Mouse (Mus musculus) C2C12 (cell line): ENCODE results near the gene Dck. TPM values are rescaled to one million over a fixed set of nuclear protein-coding genes. Genes with fewer than 3 reads are reported as not detected.

Experiments
- H3K27me3 ChIP-seq: one replicate; pipeline ENCODE4 v1.6.1; 2011; ENCODE audit not compliant: control insufficient read depth, insufficient read depth, insufficient read length
- H3K36me3 ChIP-seq: one replicate; pipeline ENCODE4 v1.6.1; 2011; ENCODE audit not compliant: control insufficient read depth, insufficient read depth
- H3K4me3 ChIP-seq: one replicate; pipeline ENCODE4 v1.5.1; 2011; ENCODE audit warnings: mild to moderate bottlenecking, control low read depth; ENCODE audit not compliant: poor library complexity, insufficient read depth, severe bottlenecking
- H3K79me2 ChIP-seq: one replicate; pipeline ENCODE4 v1.6.1; 2011; ENCODE audit not compliant: control insufficient read depth, insufficient read depth
- H3K79me3 ChIP-seq: one replicate; pipeline ENCODE4 v1.6.1; 2011; ENCODE audit warnings: low read depth, control low read depth
- H3ac ChIP-seq: one replicate; pipeline ENCODE3; 2011; ENCODE audit warnings: low read depth; ENCODE audit not compliant: control insufficient read depth, insufficient read length
- CEBPB ChIP-seq: IDR thresholded peaks from one replicate; pipeline ENCODE4 v1.6.1; 2011; ENCODE audit warnings: low read depth, mild to moderate bottlenecking, control low read depth, moderate library complexity
- CTCF ChIP-seq: IDR thresholded peaks from one replicate; pipeline ENCODE4 v1.5.1; 2011; ENCODE audit not compliant: control insufficient read depth, insufficient read depth, insufficient read length
- FOSL1 ChIP-seq: IDR thresholded peaks from one replicate; pipeline ENCODE4 v1.8.0; 2011; ENCODE audit warnings: mild to moderate bottlenecking, low read length; ENCODE audit not compliant: poor library complexity, insufficient read depth, severe bottlenecking
- MAX ChIP-seq: IDR thresholded peaks from one replicate; pipeline ENCODE4 v1.6.1; 2011; ENCODE audit warnings: mild to moderate bottlenecking, control low read depth
- MYOD1 ChIP-seq: IDR thresholded peaks from one replicate; pipeline ENCODE4 v1.6.1; 2011; ENCODE audit warnings: low read depth; ENCODE audit not compliant: control insufficient read depth, insufficient read length
- MYOG ChIP-seq: IDR thresholded peaks from one replicate; pipeline ENCODE4 v1.6.1; 2011; ENCODE audit not compliant: control insufficient read depth, insufficient read length; ENCODE audit errors: extremely low read depth
- USF1 ChIP-seq: IDR thresholded peaks from one replicate; pipeline ENCODE4 v1.6.1; 2011; ENCODE audit warnings: low read depth, mild to moderate bottlenecking, control low read depth, moderate library complexity
- polyA plus RNA-seq: library from polyadenylated mRNA; unstranded; fragments of >200 nt; fragmentation: generic; extraction: Trizol; gene quantifications from one replicate; pipeline ENCODE4 v1.2.1, GENCODE M21; 2012; ENCODE audit warnings: missing spikeins

The Dck gene
- polyA plus RNA-seq, 1 experiment = 14.1 TPM

GRCm38 (mm10) chr5:88795910-88796584 lies 31.3 kb downstream of the Dck start:
- Histone ChIP-seq H3K36me3 (no peaks in the 10 kb centered on the region), H3K4me3 (no peak overlapping the region), H3K79me2 (no peaks in the 10 kb centered on the region), H3ac (no peak overlapping the region), H3K79me3 (no peaks in the 10 kb centered on the region), H3K27me3 (peaks cover 7% of the 10 kb centered on the region)
- no peak for TF ChIP-seq MAX
- TF ChIP-seq MYOG = no peak
- no peak for TF ChIP-seq CEBPB
- TF ChIP-seq FOSL1 = no peak
- no peak for TF ChIP-seq USF1
- TF ChIP-seq CTCF = no peak
- TF ChIP-seq MYOD1 = no peak

- no peak overlapping the region for H3ac ChIP-seq
- no peak overlapping the region for H3K4me3 ChIP-seq
- no peaks in the 10 kb centered on the region for H3K79me2 ChIP-seq
- H3K79me3 ChIP-seq = no peaks in the 10 kb centered on the region
- TF ChIP-seq MYOG (no peak), FOSL1 (no peak), USF1 (no peak), MYOD1 (no peak), MAX (no peak), CTCF (no peak)
- peaks cover 7% of the 10 kb centered on the region for H3K27me3 ChIP-seq
- no peaks in the 10 kb centered on the region for H3K36me3 ChIP-seq
These were observed 31.8 kb downstream of the Dck start for GRCm38 (mm10) chr5:88796588-88796987.

GRCm38 (mm10) chr5:88797121-88797520 lies 32.3 kb downstream of the Dck start:
- Histone ChIP-seq H3K4me3 (no peak overlapping the region), H3ac (no peak overlapping the region), H3K27me3 (peaks cover 7% of the 10 kb centered on the region), H3K79me3 (no peaks in the 10 kb centered on the region), H3K79me2 (no peaks in the 10 kb centered on the region), H3K36me3 (no peaks in the 10 kb centered on the region)
- no peak for TF ChIP-seq MYOG
- TF ChIP-seq MYOD1 = no peak
- no peak for TF ChIP-seq CEBPB
- no peak for TF ChIP-seq MAX
- TF ChIP-seq USF1 = no peak
- no peak for TF ChIP-seq FOSL1
- no peak for TF ChIP-seq CTCF

- Histone ChIP-seq H3ac (no peak overlapping the region), H3K79me3 (no peaks in the 10 kb centered on the region), H3K79me2 (no peaks in the 10 kb centered on the region), H3K4me3 (no peak overlapping the region), H3K27me3 (peaks cover 23% of the 10 kb centered on the region), H3K36me3 (no peaks in the 10 kb centered on the region)
- TF ChIP-seq MYOD1 = no peak
- no peak for TF ChIP-seq MAX
- TF ChIP-seq MYOG = no peak
- no peak for TF ChIP-seq CTCF
These were observed 40.8 kb downstream of the Dck start for GRCm38 (mm10) chr5:88805616-88806015.

GRCm38 (mm10) chr5:88806278-88806677 lies 41.5 kb downstream of the Dck start:
- TF ChIP-seq FOSL1 (no peak), CEBPB (no peak)

GRCm38 (mm10) chr5:88807342-88807741 lies 42.5 kb downstream of the Dck start:
- H3K4me3 ChIP-seq = no peak overlapping the region
- no peak overlapping the region for H3ac ChIP-seq
- H3K36me3 ChIP-seq = no peaks in the 10 kb centered on the region
- no peaks in the 10 kb centered on the region for H3K79me3 ChIP-seq
- H3K79me2 ChIP-seq = no peaks in the 10 kb centered on the region
- TF ChIP-seq CTCF (no peak), MAX (no peak), MYOD1 (no peak), USF1 (no peak), MYOG (no peak), CEBPB (no peak), FOSL1 (no peak)
- peaks cover 23% of the 10 kb centered on the region for H3K27me3 ChIP-seq

More at GRCm38 (mm10) chr5:88806278-88806677, 41.5 kb downstream of the Dck start:
- Histone ChIP-seq H3K27me3 (peaks cover 23% of the 10 kb centered on the region), H3K79me2 (no peaks in the 10 kb centered on the region), H3K36me3 (no peaks in the 10 kb centered on the region), H3K4me3 (no peak overlapping the region), H3K79me3 (no peaks in the 10 kb centered on the region), H3ac (no peak overlapping the region)
